Mouse (Mus musculus) intestine, embryonic 14.5 days (tissue): ENCODE data around the gene B4galnt1. TPM values are rescaled to one million over a fixed set of nuclear protein-coding genes. Genes with fewer than 3 reads are reported as not detected.
"Not testable (repeated sequence)": the region's sequence is repeated elsewhere in the genome, so short reads cannot be mapped to it uniquely, and the experiment has no call there.

Source experiments
- ATAC-seq: fragments of 200-750 bp; cut with Nextera tagmentation; replicated peaks from 2 replicates; pipeline ENCODE4 v1.8.0; 2017; ENCODE audit warnings: low read depth, moderate number of reproducible peaks, moderate TSS enrichment, moderate library complexity; ENCODE audit not compliant: low FRiP score, low TSS enrichment
- DNase-seq: peaks from one replicate; pipeline ENCODE4 v3.0.0-alpha.2; 2018; ENCODE audit warnings: low spot score
- H3K27ac ChIP-seq: fragments of 300-500 bp; sonication (generic); 2 replicates; pipeline ENCODE4 v1.5.1; 2014; ENCODE audit warnings: low read depth, mild to moderate bottlenecking, control low read depth
- H3K27me3 ChIP-seq: fragments of 300-500 bp; sonication (generic); replicated peaks from 2 replicates; pipeline ENCODE4 v1.6.1; 2014; ENCODE audit warnings: low read length, control low read depth; ENCODE audit not compliant: control insufficient read depth, insufficient read depth
- H3K36me3 ChIP-seq: fragments of 300-500 bp; sonication (generic); 2 replicates; pipeline ENCODE4 v1.6.1; 2014; ENCODE audit warnings: low read length, control low read depth; ENCODE audit not compliant: control insufficient read depth, insufficient read depth
- H3K4me1 ChIP-seq: fragments of 300-500 bp; sonication (generic); replicated peaks from 2 replicates; pipeline ENCODE4 v1.6.1; 2014; ENCODE audit warnings: low read length, control low read depth, mixed read lengths; ENCODE audit not compliant: control insufficient read depth, insufficient read depth
- H3K4me2 ChIP-seq: fragments of 300-500 bp; sonication (generic); 2 replicates; pipeline ENCODE4 v1.6.1; 2014; ENCODE audit warnings: low read length
- H3K4me3 ChIP-seq: fragments of 300-500 bp; sonication (generic); 2 replicates; pipeline ENCODE4 v1.5.1; 2014; ENCODE audit warnings: low read depth, low read length, control low read depth, mixed read lengths
- H3K9ac ChIP-seq: fragments of 300-500 bp; sonication (generic); 2 replicates; pipeline ENCODE4 v1.6.1; 2014; ENCODE audit warnings: mild to moderate bottlenecking, low read length
- H3K9me3 ChIP-seq: fragments of 300-500 bp; sonication (generic); 2 replicates; pipeline ENCODE4 v1.6.1; 2016; ENCODE audit warnings: low read length, control low read depth; ENCODE audit not compliant: control insufficient read depth
- WGBS: fragments of 180-500 bp; shearing (Covaris S2); extraction: QIAGEN DNeasy Blood & Tissue Kit; methylation state at CpG from one replicate; pipeline ENCODE4 v1.1.7; 2014; 5-methylcytosine and 5-hydroxymethylcytosine counted together
- polyA plus RNA-seq: library from polyadenylated mRNA; unstranded; fragments of >200 nt; fragmentation: Nextera tagmentation; extraction: Ambion mirVana; gene quantifications from 2 replicates; pipeline ENCODE4 v1.2.1, GENCODE M21; 2014

The B4galnt1 gene
- polyA plus RNA-seq, 1 experiment from 2014 or later, result 66.0 TPM

DNA sequence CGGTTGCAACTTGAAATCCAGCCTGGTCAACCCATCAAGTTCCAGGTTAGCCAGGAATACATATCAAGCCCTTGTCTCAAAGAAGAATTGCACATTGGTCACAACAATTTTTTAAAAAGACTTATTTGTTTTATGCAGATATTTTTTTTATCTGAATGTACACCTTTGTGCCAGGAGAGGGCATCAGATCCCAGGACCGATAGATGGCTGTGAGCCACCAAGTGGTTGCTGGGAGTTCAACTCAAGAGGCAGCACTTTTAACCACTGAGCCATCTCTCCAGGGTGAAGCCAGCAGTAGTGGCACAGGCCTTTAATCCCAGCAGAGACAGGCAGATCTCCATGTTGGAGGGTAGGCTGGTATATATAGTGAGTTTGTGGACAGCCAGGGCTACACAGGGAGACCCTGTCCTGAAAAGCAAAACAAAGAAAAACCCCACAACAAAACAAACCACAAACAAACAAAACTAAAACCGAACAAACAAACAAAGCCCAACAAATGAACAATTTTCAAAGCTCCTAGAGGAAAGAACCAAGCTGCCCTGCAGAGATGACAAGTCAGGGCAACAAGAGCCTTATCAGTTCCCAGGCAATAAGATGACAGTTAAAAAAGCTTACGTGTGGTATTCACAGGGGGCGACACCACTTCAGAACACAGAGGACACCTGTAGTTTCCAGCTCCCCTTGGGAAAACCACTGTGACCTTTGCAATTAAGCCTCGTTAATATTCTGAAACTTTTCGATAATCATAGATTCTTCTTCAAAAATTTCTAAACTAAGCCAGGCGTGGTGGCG lies 39.6 kb upstream of the B4galnt1 start:
- H3K4me1 ChIP-seq, result peaks cover 9% of the 10 kb centered on the region
- DNase-seq (no peak), ATAC-seq (no peak)
- WGBS, result 80% methylated on average over 9 of the region's 9 CpGs
- no peaks in the 10 kb centered on the region for H3K36me3 ChIP-seq
- H3K9me3 ChIP-seq, result no peaks in the 10 kb centered on the region
- no peak overlapping the region for H3K4me2 ChIP-seq
- no peaks in the 10 kb centered on the region for H3K27me3 ChIP-seq
- no peak overlapping the region for H3K9ac ChIP-seq
- H3K4me3 ChIP-seq, result no peak overlapping the region
- no peak overlapping the region for H3K27ac ChIP-seq

DNA sequence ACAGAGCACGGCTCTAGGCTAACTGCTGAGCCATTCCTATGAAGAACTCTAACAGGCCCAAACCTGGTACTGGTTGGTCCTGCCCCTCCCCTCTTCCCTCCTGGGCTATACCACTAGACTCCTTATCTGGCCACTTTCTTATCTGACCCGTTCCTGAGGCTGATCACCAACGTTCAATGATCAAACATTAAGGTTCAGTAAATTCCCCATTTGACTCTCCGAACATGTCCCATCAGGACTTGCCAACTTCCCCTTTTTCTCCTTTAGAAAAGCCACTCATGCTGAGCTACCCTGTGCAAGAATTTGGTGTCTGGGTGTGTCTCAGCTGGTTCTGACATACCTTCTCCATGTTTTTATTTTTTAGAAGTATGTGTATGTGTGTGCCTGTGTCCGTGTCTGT lies 38.4 kb upstream of the B4galnt1 start:
- Histone ChIP-seq H3K4me3 (no peak overlapping the region), H3K27ac (no peak overlapping the region), H3K4me1 (peaks cover 7% of the 10 kb centered on the region; the same call in 1 of the 2 replicates), H3K36me3 (no peaks in the 10 kb centered on the region), H3K9ac (no peak overlapping the region), H3K4me2 (no peak overlapping the region), H3K27me3 (no peaks in the 10 kb centered on the region), H3K9me3 (no peaks in the 10 kb centered on the region)
- WGBS, result 77% methylated on average over 5 of the region's 5 CpGs
- ATAC-seq, result no peak
- no peak for DNase-seq

DNA sequence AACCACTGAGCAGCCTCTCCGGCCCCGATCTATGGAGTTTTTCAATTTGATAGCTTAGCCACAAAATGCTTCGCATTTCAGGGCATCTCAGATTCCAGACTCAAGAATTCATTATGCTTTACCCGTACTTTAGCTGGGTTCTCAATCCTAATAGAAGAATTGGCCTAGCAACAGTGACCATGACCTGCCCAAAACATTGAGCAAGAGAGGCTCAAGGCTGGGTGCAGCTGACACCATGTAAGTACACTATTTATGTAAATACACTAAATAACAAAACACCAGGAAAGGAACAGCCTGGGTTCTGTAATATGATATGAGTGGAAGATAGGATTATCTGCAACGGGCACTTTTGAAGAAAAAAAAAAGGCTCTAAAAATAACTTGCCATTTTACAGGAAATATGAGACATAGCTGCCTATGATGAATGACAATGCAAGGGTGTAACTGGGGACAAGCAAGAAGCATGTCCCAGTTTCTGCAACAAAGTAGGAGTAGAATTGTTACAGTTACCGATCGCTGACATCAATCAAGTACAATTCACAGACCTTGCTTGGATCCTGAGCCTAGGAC lies 37.2 kb upstream of the B4galnt1 start:
- WGBS, result 78% methylated on average over 7 of the region's 7 CpGs
- no peak for DNase-seq

GRCm38 (mm10) chr10:127129431-127129830 lies 35.6 kb upstream of the B4galnt1 start:
- H3K9me3 ChIP-seq, result no peaks in the 10 kb centered on the region
- no peaks in the 10 kb centered on the region for H3K27me3 ChIP-seq
- ATAC-seq (no peak), DNase-seq (no peak)
- no peak overlapping the region for H3K9ac ChIP-seq
- H3K4me1 ChIP-seq, result no peaks in the 10 kb centered on the region
- H3K27ac ChIP-seq, result no peak overlapping the region
- H3K4me3 ChIP-seq, result no peak overlapping the region
- H3K36me3 ChIP-seq, result no peaks in the 10 kb centered on the region
- no peak overlapping the region for H3K4me2 ChIP-seq
- WGBS, result 64% methylated on average over 4 of the region's 4 CpGs

More for the DNA sequence above, 37.2 kb upstream of the B4galnt1 start:
- ATAC-seq, result no peak
- Histone ChIP-seq H3K4me3 (no peak overlapping the region), H3K9ac (no peak overlapping the region), H3K4me2 (no peak overlapping the region), H3K36me3 (no peaks in the 10 kb centered on the region), H3K27me3 (no peaks in the 10 kb centered on the region), H3K9me3 (no peaks in the 10 kb centered on the region), H3K27ac (no peak overlapping the region), H3K4me1 (peaks cover 6% of the 10 kb centered on the region; the same call in 1 of the 2 replicates)

GRCm38 (mm10) chr10:127132469-127132868 lies 32.6 kb upstream of the B4galnt1 start:
- Histone ChIP-seq H3K4me1 (no peaks in the 10 kb centered on the region), H3K27ac (peak overlapping the region; percentile 29; the same call in 1 of the 2 replicates), H3K9me3 (no peaks in the 10 kb centered on the region), H3K9ac (no peak overlapping the region), H3K4me2 (no peak overlapping the region), H3K36me3 (no peaks in the 10 kb centered on the region), H3K27me3 (no peaks in the 10 kb centered on the region), H3K4me3 (no peak overlapping the region)
- WGBS, result 50% methylated on average over 5 of the region's 5 CpGs
- ATAC-seq (peak; percentile 67), DNase-seq (no peak)

DNA sequence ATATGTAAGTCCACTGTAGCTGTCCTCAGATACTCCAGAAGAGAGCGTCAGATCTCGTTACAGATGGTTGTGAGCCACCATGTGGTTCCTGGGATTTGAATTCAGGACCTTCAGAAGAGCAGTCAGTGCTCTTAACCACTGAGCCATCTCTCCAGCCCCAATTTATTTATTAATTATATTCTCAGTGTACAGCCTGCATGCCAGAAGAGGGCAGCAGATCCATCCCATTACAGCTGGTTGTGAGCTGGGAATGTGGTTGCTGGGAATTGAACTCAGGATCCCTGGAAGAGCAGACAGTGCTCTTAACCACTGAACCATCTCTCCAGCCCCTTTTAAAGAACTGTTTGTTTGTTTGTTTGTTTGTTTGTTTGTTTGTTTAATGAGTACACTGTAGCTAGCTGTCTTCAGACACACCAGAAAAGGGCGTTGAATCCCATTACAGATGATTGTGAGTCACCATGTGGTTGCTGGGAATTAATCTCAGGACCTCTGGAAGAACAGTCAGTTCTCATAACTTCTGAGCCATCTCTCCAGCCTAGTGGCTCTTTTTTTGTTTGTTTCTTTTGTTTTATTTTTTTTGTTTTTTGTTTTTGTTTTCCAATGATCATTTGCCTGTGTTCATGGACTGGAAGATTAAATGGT lies 30.5 kb upstream of the B4galnt1 start:
- not testable (repeated sequence) for H3K36me3 ChIP-seq, H3K9ac ChIP-seq, H3K4me3 ChIP-seq, H3K4me2 ChIP-seq, H3K4me1 ChIP-seq, ATAC-seq, DNase-seq, H3K27me3 ChIP-seq, H3K27ac ChIP-seq, H3K9me3 ChIP-seq
- WGBS, result 71% methylated on average over 3 of the region's 3 CpGs

DNA sequence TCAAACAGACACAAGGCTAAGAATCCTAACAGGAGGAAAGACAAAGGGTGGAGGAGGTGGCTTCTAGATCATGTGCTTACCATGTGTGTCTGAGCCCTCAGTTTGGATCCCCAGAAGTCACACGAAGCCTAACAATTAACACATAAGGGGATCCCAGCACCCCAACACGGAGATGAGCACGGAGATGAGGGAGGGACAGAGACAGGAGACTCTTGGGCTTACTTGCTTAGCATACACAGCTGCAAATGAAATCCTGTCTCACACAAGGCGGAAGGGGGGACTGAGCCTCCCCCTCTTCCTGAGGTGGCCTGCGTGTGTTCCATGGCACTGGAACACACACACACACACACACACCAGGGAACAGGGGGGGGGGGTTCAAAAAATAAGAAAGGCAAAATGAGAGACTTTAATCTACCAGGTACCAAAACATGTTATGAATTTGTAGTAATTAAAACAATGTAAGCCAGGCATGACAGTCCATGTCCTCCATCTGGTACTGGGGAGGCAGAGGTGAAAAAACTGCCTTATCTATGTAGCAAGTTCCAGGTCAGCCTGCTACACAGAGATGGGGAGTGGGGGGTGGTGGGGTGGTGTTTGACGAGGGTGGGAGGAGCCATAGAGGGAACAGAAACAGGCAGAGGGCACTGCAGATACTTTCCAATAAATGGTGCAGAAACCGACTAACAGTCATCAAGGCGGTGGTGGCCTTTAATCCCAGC lies 29.7 kb upstream of the B4galnt1 start:
- H3K9ac ChIP-seq, result no peak overlapping the region
- H3K4me3 ChIP-seq, result no peak overlapping the region
- H3K36me3 ChIP-seq, result no peaks in the 10 kb centered on the region
- no peaks in the 10 kb centered on the region for H3K27me3 ChIP-seq
- DNase-seq (no peak), ATAC-seq (no peak)
- H3K9me3 ChIP-seq, result no peaks in the 10 kb centered on the region
- H3K4me2 ChIP-seq, result no peak overlapping the region
- WGBS, result 41% methylated on average over 8 of the region's 8 CpGs
- H3K4me1 ChIP-seq, result no peaks in the 10 kb centered on the region
- H3K27ac ChIP-seq, result no peak overlapping the region

- Histone ChIP-seq H3K27me3 (no peaks in the 10 kb centered on the region), H3K27ac (no peak overlapping the region), H3K9me3 (no peaks in the 10 kb centered on the region), H3K4me2 (no peak overlapping the region), H3K36me3 (no peaks in the 10 kb centered on the region), H3K4me1 (no peaks in the 10 kb centered on the region), H3K4me3 (no peak overlapping the region), H3K9ac (no peak overlapping the region)
- no peak for ATAC-seq
- WGBS, result 75% methylated on average over 4 of the region's 4 CpGs
- no peak for DNase-seq
Observed at GRCm38 (mm10) chr10:127136510-127136909, 28.5 kb upstream of the B4galnt1 start.
